Mouse (Mus musculus) liver, postnatal 0 days (tissue): Measurements from ENCODE around the gene Cryl1.

Experiments
- CTCF ChIP-seq: sonication (generic); IDR thresholded peaks from 2 replicates; pipeline ENCODE4 v1.5.1; 2016; ENCODE audit warnings: antibody characterized with exemption, low read depth
- EP300 ChIP-seq: IDR thresholded peaks from 2 replicates; pipeline ENCODE4 v1.6.1; 2016; ENCODE audit warnings: antibody characterized with exemption, low read depth, mild to moderate bottlenecking

GRCm38 (mm10) chr14:57301600-57302230 lies 96.6 kb downstream of the Cryl1 start:
- TF ChIP-seq CTCF (no peak), EP300 (no peak)
